Mouse (Mus musculus): Measurements from ENCODE around the gene Zfp575.

GRCm38 (mm10) chr7:24619671-24620397 is 32.4 kb upstream of the Zfp575 start:
- TF ChIP-seq CTCF (IDR thresholded peaks at IDR 0.05; ENCODE audit: low read depth, low read length) (no peak), GATA2 (IDR thresholded peaks at IDR 0.05; ENCODE audit: borderline replicate concordance, low read depth, low read length) (no peak), GATA1 (IDR thresholded peaks at IDR 0.05; ENCODE audit: borderline replicate concordance, low read length) (no peak), TAL1 (conservative IDR thresholded peaks at IDR 0.05; ENCODE audit: low read depth, low read length) (no peak)
